Mouse (Mus musculus) lung, postnatal 10 days (tissue): ENCODE data around the gene Ptprk.
A peak's percentile ranks its signal among the peaks of the same experiment; 100 is the strongest.

Source experiments
- DNase-seq: peaks from one replicate; pipeline ENCODE4 v3.0.0; 2021

The Ptprk gene

DNA sequence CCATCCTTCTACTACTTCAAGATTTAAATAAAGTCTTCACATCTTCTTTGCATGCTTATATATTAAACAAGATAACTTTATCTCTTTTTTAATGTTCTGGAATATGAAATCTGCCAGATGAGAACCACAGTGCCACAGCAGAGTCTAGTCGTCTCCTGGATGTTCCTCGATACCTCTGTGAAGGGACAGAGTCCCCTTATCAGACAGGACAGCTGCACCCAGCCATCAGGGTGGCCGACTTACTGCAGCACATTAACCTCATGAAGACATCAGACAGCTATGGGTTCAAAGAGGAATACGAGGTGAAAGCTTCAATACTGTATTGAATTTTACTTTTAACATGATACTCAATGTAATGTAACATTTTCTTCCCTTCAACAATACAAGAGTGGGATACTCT is 491.8 kb downstream of the Ptprk start:
- no peak for DNase-seq

DNA sequence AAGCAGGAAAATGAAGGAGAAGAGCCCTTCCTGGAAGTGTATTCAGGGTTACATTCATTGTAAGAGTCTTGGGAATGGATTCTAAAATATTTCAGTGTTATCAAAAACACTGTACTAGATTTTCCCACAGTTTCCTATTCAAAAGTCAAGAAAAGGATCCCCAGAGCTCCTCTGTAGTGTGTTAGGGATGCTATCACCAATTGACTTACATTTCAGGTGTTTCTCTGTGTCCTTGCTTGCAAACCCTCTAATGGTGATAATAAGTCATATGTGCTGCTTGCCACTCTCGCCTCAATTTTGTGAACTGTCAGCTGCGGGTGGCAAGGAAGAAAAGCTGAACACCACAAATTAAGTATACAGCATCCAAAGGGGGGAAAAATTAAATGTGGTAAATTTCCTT is 492.2 kb downstream of the Ptprk start:
- no peak for DNase-seq

DNA sequence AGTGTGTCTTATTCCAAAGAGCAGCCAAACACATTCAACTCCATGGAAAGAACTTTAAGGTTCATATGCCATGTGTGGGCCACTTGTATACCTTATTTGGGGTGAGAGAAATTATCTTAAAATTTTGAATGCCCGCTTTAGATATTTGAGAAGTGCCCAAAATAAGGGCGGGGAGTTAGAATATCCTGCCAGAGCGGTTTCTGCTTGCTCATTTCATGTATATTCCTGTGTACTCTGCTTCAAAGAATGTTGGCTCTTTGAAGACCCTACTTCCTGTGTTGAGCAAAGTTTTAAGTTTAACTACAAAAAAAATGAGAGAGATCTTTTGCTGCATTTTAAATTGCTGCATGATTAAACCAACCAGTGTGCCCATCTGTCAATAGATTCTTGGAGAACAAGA is 492.8 kb downstream of the Ptprk start:
- DNase-seq: no peak

DNA sequence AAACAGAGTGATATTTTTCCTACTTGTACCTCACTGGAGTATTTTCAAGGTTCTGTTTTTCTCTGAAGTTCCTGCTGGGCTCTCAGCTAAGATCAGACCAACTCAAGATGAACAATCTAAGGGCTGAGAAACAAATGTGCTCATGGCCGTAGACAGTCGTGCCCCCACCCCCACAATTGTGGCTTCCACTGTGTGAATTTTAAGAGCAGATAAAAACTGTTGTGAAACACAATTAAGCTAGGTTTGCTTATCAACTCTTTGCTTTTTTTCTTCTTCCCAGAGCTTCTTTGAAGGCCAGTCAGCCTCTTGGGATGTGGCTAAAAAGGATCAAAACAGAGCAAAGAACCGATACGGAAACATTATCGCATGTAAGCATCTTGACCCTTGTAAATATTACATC is 493.4 kb downstream of the Ptprk start:
- no peak for DNase-seq

DNA sequence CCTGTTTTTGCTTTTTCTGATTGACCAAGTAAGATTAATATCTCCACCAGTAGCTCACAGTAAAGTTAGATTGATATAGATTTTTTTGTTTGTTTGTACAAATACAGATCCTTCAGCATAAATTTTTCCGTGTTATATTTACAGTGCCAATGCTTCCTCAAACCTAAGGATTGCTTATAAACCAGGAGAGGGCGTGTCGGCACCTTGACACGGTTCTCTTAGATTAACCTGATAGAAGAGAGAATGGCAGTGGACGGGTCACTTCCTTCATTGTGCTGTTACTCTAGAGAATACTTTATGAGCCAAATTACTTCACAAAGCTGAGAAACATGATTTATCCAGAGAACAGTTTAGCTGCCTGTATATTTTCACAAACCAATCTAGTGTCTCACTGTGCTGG is 505.0 kb downstream of the Ptprk start:
- no peak for DNase-seq

DNA sequence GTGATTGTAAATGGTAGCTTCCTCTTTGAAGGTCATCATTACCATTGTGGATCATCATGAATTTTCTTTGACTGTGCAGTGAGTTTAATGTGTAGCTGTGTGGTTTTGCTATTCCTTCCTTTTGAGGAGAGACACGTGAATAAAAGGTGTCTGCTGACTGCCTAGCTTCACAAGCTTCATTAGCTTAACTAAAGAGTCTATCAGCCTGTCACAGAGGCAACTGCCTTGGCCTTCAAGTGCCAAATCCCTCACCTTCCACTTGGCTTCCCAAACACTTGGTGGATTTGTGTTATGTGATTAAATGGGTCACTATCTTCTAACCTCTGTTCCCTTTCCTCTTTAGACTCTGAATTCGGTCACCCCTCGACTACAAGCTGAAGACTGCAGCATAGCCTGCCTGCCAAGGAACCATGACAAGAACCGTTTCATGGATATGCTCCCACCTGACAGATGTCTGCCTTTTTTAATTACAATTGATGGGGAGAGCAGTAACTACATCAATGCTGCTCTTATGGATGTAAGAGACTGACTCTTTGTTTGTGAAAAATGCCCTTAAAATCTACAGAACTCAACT is 512.0 kb downstream of the Ptprk start:
- DNase-seq: no peak

DNA sequence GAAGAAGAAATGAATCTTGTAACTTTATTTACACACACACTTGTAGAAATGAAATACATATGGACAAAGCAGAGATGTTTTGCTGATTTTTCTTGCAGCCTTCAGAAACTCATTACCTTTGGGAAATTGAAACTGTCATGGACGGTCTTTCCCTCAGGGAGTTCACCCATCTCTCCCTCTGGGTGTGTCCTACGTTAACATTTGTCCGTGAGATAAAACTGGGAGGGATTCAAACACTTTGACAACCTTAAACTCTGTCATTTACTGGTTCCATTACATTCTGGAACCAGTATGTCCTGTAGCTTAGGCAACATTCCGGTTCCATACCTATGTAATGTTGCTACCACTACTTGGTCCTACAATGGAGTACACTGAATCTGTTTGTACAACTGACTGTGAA is 513.8 kb downstream of the Ptprk start:
- DNase-seq: no peak

DNA sequence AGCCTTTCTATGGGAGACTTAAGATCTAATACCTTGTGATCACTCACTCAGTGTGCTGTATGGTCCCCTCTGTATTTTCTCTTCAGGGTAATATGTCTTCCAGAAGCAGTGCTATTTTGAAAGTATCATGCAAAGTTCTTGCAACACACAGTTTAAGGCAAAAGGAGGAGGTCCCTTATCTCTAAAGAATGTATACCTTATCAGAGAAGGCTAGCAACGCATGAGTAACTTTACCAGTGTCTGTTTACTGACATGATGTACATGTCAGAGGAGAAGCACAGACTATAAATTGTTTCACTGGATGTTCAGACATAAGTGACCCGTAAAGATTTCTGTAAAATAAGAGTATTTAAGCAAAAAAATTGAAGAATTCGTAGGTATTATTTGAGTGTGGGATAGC is 516.2 kb downstream of the Ptprk start:
- no peak for DNase-seq

DNA sequence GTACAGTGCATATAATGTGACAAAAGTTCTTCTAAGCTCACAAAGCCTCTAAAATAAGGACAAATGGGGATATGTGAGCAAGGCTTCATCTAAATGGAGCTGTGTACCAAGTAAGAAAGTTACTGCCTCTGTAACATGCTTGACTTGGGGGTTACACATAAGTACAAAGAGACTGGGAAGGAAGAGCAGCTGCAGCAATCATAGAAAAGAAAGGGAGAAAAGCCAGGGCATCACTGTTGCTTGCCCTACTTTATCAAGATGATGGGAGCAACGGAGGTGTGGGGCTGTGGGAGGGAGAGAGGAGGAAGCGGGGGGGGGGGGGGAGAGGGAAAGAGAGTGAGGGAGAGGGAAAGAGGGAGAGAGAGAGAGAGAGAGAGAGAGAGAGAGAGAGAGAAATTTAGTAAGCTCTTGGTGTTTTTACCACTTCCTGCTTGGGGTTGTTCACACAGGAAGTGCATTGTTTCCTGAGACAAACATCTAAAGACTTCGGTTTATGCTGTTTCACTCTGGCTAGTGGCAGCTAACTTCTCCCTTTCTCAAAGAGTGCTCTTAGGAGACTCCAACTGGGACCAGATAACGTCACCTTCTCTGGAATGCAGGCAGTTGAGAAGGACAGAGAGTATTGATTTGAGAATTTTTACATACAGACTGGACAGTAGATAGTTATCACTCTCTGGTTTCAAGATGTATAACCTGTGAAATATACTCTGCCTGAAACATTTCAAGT is 519.1 kb downstream of the Ptprk start:
- peak; percentile 4 for DNase-seq

DNA sequence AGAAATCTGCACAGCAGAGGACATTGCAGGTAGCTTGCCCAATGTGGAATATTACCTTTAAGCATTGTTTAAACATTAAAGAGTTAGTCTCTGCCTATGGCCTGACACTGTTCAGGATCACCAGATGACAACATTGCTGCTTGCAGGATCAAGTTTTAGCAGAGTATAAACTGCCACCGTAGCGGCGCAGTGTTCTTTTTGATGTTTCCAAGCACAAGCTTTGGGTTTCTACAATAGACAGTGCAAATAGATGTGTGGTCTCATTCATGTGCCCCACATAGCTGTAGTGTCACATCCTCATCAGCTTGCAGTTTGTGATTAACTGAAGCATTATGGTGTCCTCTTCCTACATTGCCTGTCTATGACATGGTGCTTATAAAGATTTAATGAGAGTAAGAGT is 522.3 kb downstream of the Ptprk start:
- no peak for DNase-seq

DNA sequence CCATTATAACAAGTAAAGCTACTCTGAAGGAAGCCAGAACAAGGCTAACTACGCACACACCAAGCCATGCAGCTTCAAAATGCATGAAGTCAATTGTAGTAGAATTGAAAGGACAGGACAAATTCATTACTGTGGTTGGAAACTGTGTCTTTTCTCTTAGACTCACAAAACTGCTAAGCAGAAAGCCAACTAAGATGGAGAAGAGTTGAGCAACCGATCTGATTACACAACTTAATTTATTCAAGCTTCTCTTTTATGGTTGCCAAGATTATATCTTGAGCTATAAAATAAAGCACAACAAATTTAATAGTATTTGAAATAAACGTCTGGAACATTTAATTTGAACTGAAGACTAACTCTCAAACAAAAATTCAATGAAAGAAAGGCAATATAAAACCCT is 534.5 kb downstream of the Ptprk start:
- DNase-seq: no peak

DNA sequence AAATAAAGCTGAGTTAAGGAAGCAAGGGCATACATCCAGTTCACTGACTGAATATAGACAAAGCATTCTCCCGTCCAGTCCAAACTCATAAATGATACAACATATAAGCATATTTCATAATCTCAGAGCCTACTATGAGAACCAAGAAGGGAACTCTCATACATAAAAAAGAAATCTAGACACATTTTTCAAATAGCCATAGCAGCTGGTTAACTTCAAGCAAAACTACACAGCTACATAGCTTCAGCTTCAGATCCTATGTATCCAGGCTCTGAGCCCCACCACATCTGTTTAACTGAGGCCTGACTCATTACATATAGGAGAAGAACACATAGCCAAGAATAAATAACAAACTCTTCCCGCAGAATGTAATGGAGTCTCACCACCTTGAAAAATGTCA is 539.8 kb downstream of the Ptprk start:
- DNase-seq: no peak

DNA sequence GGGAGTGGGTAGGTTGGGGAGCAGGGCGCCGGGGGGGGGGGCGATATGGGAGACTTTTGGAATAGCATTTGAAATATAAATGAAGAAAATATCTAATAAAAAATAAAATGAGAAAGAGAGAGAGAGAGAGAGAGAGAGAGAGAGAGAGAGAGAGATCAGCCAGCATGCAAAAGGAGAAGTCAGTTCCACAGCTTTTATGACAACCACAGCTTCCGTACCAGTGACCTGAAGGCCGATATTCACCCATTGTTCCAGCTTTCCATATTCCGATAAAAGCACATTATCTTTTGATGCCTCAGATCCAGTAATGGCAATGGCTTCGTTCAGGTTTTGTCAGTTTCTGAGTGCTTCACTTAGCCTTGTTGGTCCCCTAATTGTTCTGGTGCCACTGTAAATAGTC is 542.6 kb downstream of the Ptprk start:
- no peak for DNase-seq

DNA sequence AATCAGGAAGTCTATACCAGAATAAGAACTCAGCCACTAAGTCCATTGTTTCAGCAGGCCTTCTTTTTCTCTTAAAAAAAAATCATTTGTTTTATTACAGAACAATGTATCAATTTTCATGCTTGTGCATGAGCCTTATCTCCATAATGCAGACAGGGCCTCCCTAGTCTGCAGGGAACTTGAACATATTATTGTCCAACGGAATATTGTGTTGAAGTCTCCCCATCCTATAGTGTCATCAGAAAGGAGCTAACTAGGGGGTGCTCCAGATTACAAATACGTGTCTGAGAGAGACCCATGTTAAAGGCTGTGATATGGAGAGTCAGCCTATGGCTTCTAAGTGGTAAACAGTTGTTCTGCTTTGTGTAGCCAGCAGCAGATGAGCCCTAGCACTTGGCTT is 543.4 kb downstream of the Ptprk start:
- DNase-seq: no peak

DNA sequence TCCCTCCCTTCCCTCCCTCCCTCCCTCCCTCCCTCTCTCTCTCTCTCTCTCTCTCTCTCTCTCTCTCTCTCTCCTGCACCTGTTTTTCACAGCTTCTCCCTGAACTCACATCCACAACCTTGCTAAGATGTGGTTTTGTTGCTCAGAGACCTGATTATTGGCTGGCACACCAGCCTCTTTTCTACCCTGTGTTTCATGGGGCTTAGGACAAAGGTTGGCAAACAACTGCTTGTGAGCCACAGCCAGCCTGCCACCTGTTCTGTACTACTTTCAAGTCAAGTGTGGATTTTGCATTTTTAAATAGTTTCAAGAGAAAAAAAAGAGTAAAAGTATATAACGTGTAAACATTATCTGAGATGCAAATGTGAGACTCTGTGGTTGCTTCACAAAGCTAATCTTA is 544.8 kb downstream of the Ptprk start:
- DNase-seq: no peak

DNA sequence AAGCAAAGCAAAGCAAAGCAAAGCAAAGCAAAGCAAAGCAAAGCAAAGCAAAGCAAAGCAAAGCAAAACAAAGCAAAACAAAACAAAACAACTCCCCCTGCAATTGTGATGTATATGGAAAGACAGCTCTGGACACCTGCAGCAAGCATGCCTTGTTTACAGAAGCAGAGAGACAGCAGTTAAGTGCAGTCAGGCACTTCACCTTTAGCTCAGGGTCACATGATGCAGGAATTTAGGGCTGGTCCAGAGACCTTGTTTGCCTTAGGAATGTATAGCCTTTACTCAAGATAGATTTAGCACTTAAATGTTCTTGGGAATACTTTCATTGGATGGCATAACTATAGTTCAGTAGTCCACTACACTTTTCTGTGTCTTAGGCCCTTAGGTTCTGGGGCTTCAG is 561.5 kb downstream of the Ptprk start:
- no peak for DNase-seq

DNA sequence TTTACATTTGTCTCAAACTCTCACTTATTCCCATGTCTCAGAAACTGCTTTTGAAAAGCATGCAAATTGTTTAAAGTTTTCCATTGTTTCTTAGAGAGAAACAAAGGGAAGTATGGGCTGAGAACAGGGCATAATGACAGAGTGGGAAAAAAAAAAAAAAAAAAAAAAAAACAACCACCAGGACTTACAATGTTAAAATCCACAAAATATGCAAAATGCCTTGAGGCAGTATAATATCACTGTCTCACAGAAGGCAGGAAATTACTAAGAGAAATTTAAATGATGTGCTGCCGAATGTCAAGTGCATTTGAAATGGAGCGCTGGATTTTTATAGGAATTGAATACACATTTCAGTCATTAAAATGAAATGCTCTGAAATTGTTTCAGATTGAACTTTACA is 567.3 kb downstream of the Ptprk start:
- no peak for DNase-seq
